Mouse (Mus musculus) spleen, adult 2 months (tissue): Measurements from ENCODE around the gene Wwc1. TPM values are rescaled to one million over a fixed set of nuclear protein-coding genes. Genes with fewer than 3 reads are reported as not detected.

Source experiments
- DNase-seq, 2 experiments: peaks; one replicate each; pipeline versions ENCODE4 v3.0.0 to v3.0.0-alpha.2; 2012 to 2021; ENCODE audit warnings: low spot score in 2 of 2, low read depth in 1 of 2
- H3K27ac ChIP-seq: fragments of 200-500 bp; 2 replicates; pipeline ENCODE4 v1.5.1; 2012; ENCODE audit warnings: low read length, inconsistent platforms; ENCODE audit not compliant: insufficient read depth
- H3K27me3 ChIP-seq: fragments of 200-500 bp; 2 replicates; pipeline ENCODE4 v1.6.1; 2012; ENCODE audit warnings: mild to moderate bottlenecking, moderate library complexity, low read length, inconsistent platforms; ENCODE audit not compliant: control insufficient read depth, insufficient read depth
- H3K36me3 ChIP-seq: fragments of 200-500 bp; 2 replicates; pipeline ENCODE4 v1.6.1; 2012; ENCODE audit warnings: mild to moderate bottlenecking, low read length, inconsistent platforms; ENCODE audit not compliant: control insufficient read depth, insufficient read depth
- H3K4me1 ChIP-seq: fragments of 200-500 bp; 2 replicates; pipeline ENCODE4 v1.6.1; 2011; ENCODE audit warnings: inconsistent platforms; ENCODE audit not compliant: control insufficient read depth, insufficient read depth, insufficient read length
- H3K4me3 ChIP-seq: fragments of 200-500 bp; 2 replicates; pipeline ENCODE4 v1.5.1; 2011; ENCODE audit warnings: mild to moderate bottlenecking, inconsistent platforms; ENCODE audit not compliant: insufficient read depth, insufficient read length; ENCODE audit errors: extremely low read depth
- CTCF ChIP-seq: fragments of 200-500 bp; IDR thresholded peaks from 2 replicates; pipeline ENCODE4 v1.5.1; 2011; ENCODE audit warnings: mild to moderate bottlenecking, inconsistent platforms; ENCODE audit not compliant: insufficient read depth, insufficient read length, insufficient replicate concordance; ENCODE audit errors: extremely low read depth
- POLR2A ChIP-seq: fragments of 200-500 bp; IDR thresholded peaks from 2 replicates; pipeline ENCODE4 v1.6.1; 2011; ENCODE audit warnings: low read depth, low read length, inconsistent platforms
- WGBS: fragments of 180-500 bp; shearing (Covaris S2); methylation state at CpG from one replicate; pipeline ENCODE4 v1.1.7; 2018; 5-methylcytosine and 5-hydroxymethylcytosine counted together
- polyA plus RNA-seq: library from polyadenylated mRNA; depleted of rRNA; stranded (reverse); fragments of >200 nt; gene quantifications from 2 replicates; pipeline ENCODE4 v1.2.3, GENCODE M21; 2012

Gene Wwc1
- polyA plus RNA-seq, 1 experiment = 0.47 TPM

- H3K4me1 ChIP-seq = no peaks in the 10 kb centered on the region
- no peak for TF ChIP-seq POLR2A
- no peak for TF ChIP-seq CTCF
- 79% methylated on average over 8 of the region's 8 CpGs for WGBS
- H3K4me3 ChIP-seq = no peak overlapping the region
- no peaks in the 10 kb centered on the region for H3K27me3 ChIP-seq
- H3K27ac ChIP-seq = no peak overlapping the region
- H3K36me3 ChIP-seq = no peaks in the 10 kb centered on the region
- no peak for DNase-seq
These were observed 91.5 kb downstream of the Wwc1 start for GRCm38 (mm10) chr11:35888790-35889189.

GRCm38 (mm10) chr11:35882777-35883176 lies 97.5 kb downstream of the Wwc1 start:
- no peak overlapping the region for H3K27ac ChIP-seq
- no peaks in the 10 kb centered on the region for H3K27me3 ChIP-seq
- WGBS = 82% methylated on average over 6 of the region's 6 CpGs
- no peak for TF ChIP-seq CTCF
- no peak for TF ChIP-seq POLR2A
- no peak for DNase-seq
- no peaks in the 10 kb centered on the region for H3K36me3 ChIP-seq
- H3K4me3 ChIP-seq = no peak overlapping the region
- no peaks in the 10 kb centered on the region for H3K4me1 ChIP-seq

- Histone ChIP-seq H3K4me3 (no peak overlapping the region), H3K27me3 (no peaks in the 10 kb centered on the region), H3K27ac (no peak overlapping the region), H3K36me3 (no peaks in the 10 kb centered on the region), H3K4me1 (no peaks in the 10 kb centered on the region)
- TF ChIP-seq POLR2A (no peak), CTCF (no peak)
- WGBS = 61% methylated on average over 4 of the region's 4 CpGs
- no peak for DNase-seq
These were observed 101.8 kb downstream of the Wwc1 start for GRCm38 (mm10) chr11:35878559-35878897.

- Histone ChIP-seq H3K4me3 (no peak overlapping the region), H3K27ac (no peak overlapping the region), H3K4me1 (no peaks in the 10 kb centered on the region), H3K27me3 (no peaks in the 10 kb centered on the region), H3K36me3 (no peaks in the 10 kb centered on the region)
- no peak for DNase-seq
- 53% methylated on average over 14 of the region's 14 CpGs for WGBS
- no peak for TF ChIP-seq CTCF
- no peak for TF ChIP-seq POLR2A
These were observed 102.4 kb downstream of the Wwc1 start for GRCm38 (mm10) chr11:35877651-35878558.

- WGBS = 55% methylated on average over 21 of the region's 21 CpGs
- no peak for DNase-seq
- no peak for TF ChIP-seq POLR2A
- no peak for TF ChIP-seq CTCF
- Histone ChIP-seq H3K4me3 (no peak overlapping the region), H3K36me3 (no peaks in the 10 kb centered on the region), H3K27me3 (no peaks in the 10 kb centered on the region), H3K27ac (no peak overlapping the region), H3K4me1 (no peaks in the 10 kb centered on the region)
These were observed 106.6 kb downstream of the Wwc1 start for GRCm38 (mm10) chr11:35873624-35874244.

GRCm38 (mm10) chr11:35870961-35871360 lies 109.4 kb downstream of the Wwc1 start:
- H3K36me3 ChIP-seq = no peaks in the 10 kb centered on the region
- H3K4me3 ChIP-seq = no peak overlapping the region
- no peaks in the 10 kb centered on the region for H3K4me1 ChIP-seq
- 41% methylated on average over 9 of the region's 9 CpGs for WGBS
- H3K27ac ChIP-seq = no peak overlapping the region
- no peak for TF ChIP-seq POLR2A
- TF ChIP-seq CTCF = no peak
- H3K27me3 ChIP-seq = no peaks in the 10 kb centered on the region
- no peak for DNase-seq

GRCm38 (mm10) chr11:35866140-35866539 lies 114.2 kb downstream of the Wwc1 start:
- no peak for DNase-seq
- Histone ChIP-seq H3K36me3 (no peaks in the 10 kb centered on the region), H3K27me3 (no peaks in the 10 kb centered on the region), H3K27ac (no peak overlapping the region), H3K4me3 (no peak overlapping the region), H3K4me1 (no peaks in the 10 kb centered on the region)
- TF ChIP-seq POLR2A = no peak
- TF ChIP-seq CTCF = no peak
- 81% methylated on average over 7 of the region's 7 CpGs for WGBS
